Mouse (Mus musculus): ENCODE data around the gene Clrn3. TPM values are rescaled to one million over a fixed set of nuclear protein-coding genes. Genes with fewer than 3 reads are reported as not detected.
A peak's percentile ranks its signal among the peaks of the same experiment; 100 is the strongest.

The Clrn3 gene
- polyA plus RNA-seq, 1 experiment from 2014 or later, result 0.05 TPM

DNA sequence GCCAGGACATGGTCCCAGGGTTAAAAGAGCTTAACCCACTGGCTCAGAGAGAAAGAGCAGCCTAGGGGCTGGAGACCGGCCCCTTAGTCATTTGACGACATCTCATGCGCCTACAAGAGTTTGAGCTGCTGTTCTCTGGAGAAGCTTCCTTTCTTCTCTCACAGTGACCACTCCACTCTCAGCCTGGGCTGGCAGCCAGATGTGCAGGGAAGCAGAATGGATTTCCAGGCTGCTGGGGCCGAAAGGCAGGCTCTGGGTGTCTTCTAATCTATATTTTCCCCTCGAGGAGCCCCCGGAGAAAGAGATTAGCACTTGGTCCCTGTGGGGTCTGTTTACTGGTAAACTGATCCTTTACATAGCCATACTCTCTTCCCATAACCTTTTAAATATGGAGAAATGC, 44.7 kb downstream of the Clrn3 start:
- Histone ChIP-seq H3K27me3 (peaks cover 42% of the 10 kb centered on the region), H3K36me3 (no peaks in the 10 kb centered on the region), H3K4me3 (no peak overlapping the region), H3K27ac (no peak overlapping the region), H3K4me1 (replicated peaks) (peaks cover 36% of the 10 kb centered on the region), H3K9me3 (no peaks in the 10 kb centered on the region), H3K9ac (no peak overlapping the region), H3K4me2 (no peak overlapping the region)
- no peak for ATAC-seq (ENCODE audit: low FRiP score)
- 56% methylated on average over 6 of the region's 6 CpGs for WGBS

DNA sequence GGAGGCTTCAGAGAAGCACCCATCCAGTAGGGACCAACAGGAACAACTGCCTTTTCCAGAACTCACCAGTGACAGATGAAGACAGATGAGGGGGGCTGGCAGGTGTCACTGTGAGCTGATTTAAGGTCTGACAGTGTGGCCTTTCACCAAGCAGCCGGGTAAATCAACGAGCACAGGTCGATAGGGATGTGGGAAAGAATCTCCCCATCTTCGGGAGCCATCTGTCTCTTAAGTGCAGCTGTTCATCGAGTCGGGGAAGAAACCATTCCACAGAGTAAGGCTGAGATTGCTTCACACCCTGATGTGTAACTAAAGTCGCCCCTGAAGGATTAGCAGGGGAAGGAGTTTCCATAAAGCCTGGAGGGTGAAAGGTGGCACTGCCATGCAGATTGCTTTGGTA, 47.3 kb downstream of the Clrn3 start:
- H3K4me2 ChIP-seq, result no peak overlapping the region
- H3K27me3 ChIP-seq, result peaks cover 39% of the 10 kb centered on the region
- peaks cover 25% of the 10 kb centered on the region for H3K4me1 ChIP-seq (replicated peaks)
- no peak for ATAC-seq (ENCODE audit: low FRiP score)
- 63% methylated on average over 7 of the region's 7 CpGs for WGBS
- H3K9ac ChIP-seq, result no peak overlapping the region
- no peak overlapping the region for H3K27ac ChIP-seq
- no peaks in the 10 kb centered on the region for H3K9me3 ChIP-seq
- H3K36me3 ChIP-seq, result no peaks in the 10 kb centered on the region
- H3K4me3 ChIP-seq, result no peak overlapping the region

DNA sequence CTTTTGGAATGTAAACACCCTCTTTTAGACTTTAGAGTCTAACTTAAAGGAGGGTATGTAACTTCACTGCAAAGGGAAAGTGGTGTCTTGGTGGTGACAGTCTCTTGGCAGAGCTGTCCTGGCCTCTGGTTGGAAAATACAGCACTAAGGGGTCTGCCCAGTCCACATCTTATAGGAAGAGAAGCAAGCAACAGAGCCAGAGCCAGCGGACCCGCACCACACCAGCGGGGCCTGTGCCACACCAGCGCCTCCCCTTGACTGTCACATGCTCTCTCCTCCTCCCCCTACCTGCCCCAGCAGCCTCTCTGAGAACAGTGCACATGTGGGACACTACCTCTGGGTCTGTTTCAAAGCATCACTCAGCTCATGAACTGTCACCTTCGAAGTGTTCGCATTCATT, 48.5 kb downstream of the Clrn3 start:
- Histone ChIP-seq H3K27ac (no peak overlapping the region), H3K9me3 (no peaks in the 10 kb centered on the region), H3K27me3 (peaks cover 42% of the 10 kb centered on the region), H3K9ac (no peak overlapping the region), H3K4me2 (no peak overlapping the region; the same call in 1 of the 2 replicates), H3K4me1 (replicated peaks) (peaks cover 13% of the 10 kb centered on the region), H3K4me3 (no peak overlapping the region), H3K36me3 (no peaks in the 10 kb centered on the region)
- ATAC-seq (ENCODE audit: low FRiP score), result no peak
- 74% methylated on average over 6 of the region's 6 CpGs for WGBS

DNA sequence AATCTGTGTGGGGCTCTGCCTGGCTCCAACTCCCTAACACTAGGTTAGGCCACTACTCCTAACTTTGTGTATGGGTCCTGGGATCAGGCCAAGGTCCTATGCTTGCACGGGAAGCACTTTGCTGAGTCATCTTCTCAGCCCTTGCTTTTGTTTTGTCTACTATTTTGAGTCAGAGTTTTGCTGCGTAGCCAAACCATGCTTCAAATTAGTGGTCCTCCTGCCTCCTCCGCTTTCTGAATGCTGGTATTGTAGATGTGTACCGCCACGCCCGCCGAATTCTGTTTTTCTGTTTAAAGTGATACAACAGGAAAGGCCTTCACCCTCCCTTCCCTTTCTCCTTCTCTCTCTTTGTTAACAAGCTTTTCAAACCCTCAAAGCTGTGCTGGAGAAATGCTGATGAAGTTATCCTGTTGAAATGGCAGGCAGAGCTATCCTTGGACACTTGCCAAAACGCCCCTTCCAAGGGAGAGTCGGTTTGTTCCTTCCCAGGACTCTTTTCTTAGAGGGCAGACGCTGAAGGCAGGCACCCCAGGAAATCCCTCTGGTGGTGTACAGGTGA, 49.1 kb downstream of the Clrn3 start:
- Histone ChIP-seq H3K27me3 (peaks cover 38% of the 10 kb centered on the region), H3K9me3 (no peaks in the 10 kb centered on the region), H3K27ac (no peak overlapping the region), H3K4me2 (peak overlapping the region; percentile 2; the same call in 1 of the 2 replicates), H3K4me3 (no peak overlapping the region), H3K9ac (no peak overlapping the region), H3K4me1 (replicated peaks) (peaks cover 11% of the 10 kb centered on the region), H3K36me3 (no peaks in the 10 kb centered on the region)
- 22% methylated on average over 10 of the region's 10 CpGs for WGBS
- no peak for ATAC-seq (ENCODE audit: low FRiP score)

DNA sequence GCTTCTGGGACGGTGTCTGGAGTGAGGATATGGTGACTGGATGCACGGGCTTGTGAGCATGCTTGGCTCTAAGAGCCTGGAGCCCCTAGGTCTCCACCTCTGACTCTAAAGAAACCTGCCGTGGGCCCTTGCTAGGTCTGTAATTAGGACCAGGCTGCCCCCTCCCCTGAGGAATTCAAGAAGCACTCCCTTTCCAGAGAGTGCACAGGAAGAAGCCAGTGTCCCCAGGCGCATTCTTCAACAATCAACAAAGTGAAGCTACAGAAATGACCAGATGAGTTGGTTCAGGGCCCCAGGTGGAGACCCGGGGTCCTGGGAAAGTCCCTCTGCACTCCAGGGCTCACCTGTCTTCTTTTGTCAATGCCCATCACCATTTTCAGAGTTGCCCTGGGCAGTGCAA, 51.2 kb downstream of the Clrn3 start:
- no peaks in the 10 kb centered on the region for H3K9me3 ChIP-seq
- H3K9ac ChIP-seq, result no peak overlapping the region
- WGBS, result 59% methylated on average over 5 of the region's 5 CpGs
- H3K4me3 ChIP-seq, result no peak overlapping the region
- H3K27ac ChIP-seq, result no peak overlapping the region
- H3K36me3 ChIP-seq, result no peaks in the 10 kb centered on the region
- ATAC-seq (ENCODE audit: low FRiP score), result no peak
- peaks cover 11% of the 10 kb centered on the region for H3K4me1 ChIP-seq (replicated peaks)
- no peak overlapping the region for H3K4me2 ChIP-seq
- H3K27me3 ChIP-seq, result peaks cover 29% of the 10 kb centered on the region; the same call in 1 of the 2 replicates

- no peak overlapping the region for H3K27ac ChIP-seq
- peaks cover 11% of the 10 kb centered on the region for H3K4me1 ChIP-seq (replicated peaks)
- H3K4me3 ChIP-seq, result no peak overlapping the region
- ATAC-seq (ENCODE audit: low FRiP score), result no peak
- 60% methylated on average over 8 of the region's 8 CpGs for WGBS
- H3K36me3 ChIP-seq, result no peaks in the 10 kb centered on the region
- H3K4me2 ChIP-seq, result no peak overlapping the region
- peaks cover 23% of the 10 kb centered on the region; the same call in 1 of the 2 replicates for H3K27me3 ChIP-seq
- no peaks in the 10 kb centered on the region for H3K9me3 ChIP-seq
- H3K9ac ChIP-seq, result no peak overlapping the region
Measured at GRCm38 (mm10) chr7:135475981-135476380, 52.5 kb downstream of the Clrn3 start.

DNA sequence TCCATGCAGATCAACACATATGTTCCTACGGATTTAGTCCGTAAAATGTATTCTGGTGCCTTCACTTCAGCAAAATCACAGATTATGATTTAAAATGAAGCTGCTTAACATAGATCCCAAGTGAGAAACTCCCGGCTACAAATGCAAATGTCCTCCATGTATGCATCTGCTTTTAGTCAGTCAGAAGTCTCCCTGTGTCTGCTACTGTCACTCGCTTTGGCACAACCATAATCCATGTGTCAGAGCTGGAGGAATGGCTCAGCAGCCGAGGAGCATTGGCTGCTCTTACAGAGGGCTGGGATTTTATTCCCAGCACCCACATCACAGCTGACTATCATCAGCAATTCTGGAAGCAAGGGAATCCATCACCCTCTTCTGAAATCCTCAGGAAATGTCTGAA, 58.1 kb downstream of the Clrn3 start:
- Histone ChIP-seq H3K4me1 (replicated peaks) (peaks cover 22% of the 10 kb centered on the region), H3K4me2 (no peak overlapping the region), H3K9ac (no peak overlapping the region), H3K4me3 (no peak overlapping the region), H3K36me3 (no peaks in the 10 kb centered on the region), H3K9me3 (no peaks in the 10 kb centered on the region), H3K27ac (no peak overlapping the region), H3K27me3 (0 out of 2 replicates have a peak, but pooled peaks cover 6% of the 10 kb centered on the region)
- no peak for ATAC-seq (ENCODE audit: low FRiP score)
- 90% methylated on average over 5 of the region's 5 CpGs for WGBS

DNA sequence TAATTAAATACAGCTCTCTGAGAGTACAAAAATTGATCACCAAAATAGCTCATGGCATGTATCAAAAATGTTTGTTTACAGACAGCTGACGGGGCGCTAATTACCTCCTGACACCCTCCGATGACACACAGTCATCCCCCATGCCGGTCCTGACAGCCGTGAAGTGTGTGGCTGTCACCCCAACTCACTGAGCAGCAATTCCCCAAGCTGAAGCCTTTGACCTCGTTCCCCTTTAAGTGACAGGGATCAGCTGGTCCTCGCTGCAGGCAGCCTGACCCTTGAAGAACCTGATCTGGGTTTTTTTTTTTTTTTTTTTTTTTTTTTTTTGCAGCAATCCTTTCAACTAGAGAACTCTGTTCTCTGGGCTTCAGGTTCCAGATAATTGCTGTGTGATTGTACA, 59.8 kb downstream of the Clrn3 start:
- ATAC-seq (ENCODE audit: low FRiP score), result no peak
- no peaks in the 10 kb centered on the region for H3K9me3 ChIP-seq
- 0 out of 2 replicates have a peak, but pooled peaks cover 6% of the 10 kb centered on the region for H3K27me3 ChIP-seq
- 39% methylated on average over 7 of the region's 7 CpGs for WGBS
- no peak overlapping the region for H3K9ac ChIP-seq
- H3K27ac ChIP-seq, result no peak overlapping the region
- peaks cover 30% of the 10 kb centered on the region for H3K4me1 ChIP-seq (replicated peaks)
- H3K36me3 ChIP-seq, result no peaks in the 10 kb centered on the region
- no peak overlapping the region for H3K4me2 ChIP-seq
- no peak overlapping the region for H3K4me3 ChIP-seq

DNA sequence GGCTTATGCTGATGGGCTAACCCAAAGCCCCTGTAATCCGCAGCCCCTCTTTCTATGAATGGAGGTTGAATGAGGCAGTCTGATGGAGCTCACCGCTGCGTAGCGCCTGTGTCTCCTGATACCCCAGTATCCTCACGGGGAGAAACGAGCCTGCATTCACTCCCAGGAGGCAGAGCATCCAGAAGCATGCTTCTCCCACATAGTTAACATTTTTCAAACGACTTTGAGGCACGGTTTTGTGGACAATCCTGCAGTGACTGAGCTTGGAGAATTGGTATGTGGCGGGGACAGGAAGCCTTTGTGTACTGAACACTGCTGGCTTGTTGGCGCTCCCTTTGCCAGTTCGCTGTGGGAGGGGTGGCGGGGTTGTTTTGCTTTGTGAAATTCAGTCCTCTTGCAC, 63.2 kb downstream of the Clrn3 start:
- Histone ChIP-seq H3K9ac (peak overlapping the region; percentile 53; the same call in 1 of the 2 replicates), H3K9me3 (no peaks in the 10 kb centered on the region), H3K36me3 (no peaks in the 10 kb centered on the region), H3K27ac (peak overlapping the region; percentile 58; the same call in 1 of the 2 replicates), H3K4me2 (peak overlapping the region; percentile 42), H3K4me3 (peak overlapping the region; percentile 20), H3K27me3 (0 out of 2 replicates have a peak, but pooled peaks cover 2% of the 10 kb centered on the region), H3K4me1 (replicated peaks) (peaks cover 30% of the 10 kb centered on the region)
- WGBS, result 10% methylated on average over 12 of the region's 12 CpGs
- ATAC-seq (ENCODE audit: low FRiP score), result peak; percentile 63; the same call in 1 of the 2 replicates

DNA sequence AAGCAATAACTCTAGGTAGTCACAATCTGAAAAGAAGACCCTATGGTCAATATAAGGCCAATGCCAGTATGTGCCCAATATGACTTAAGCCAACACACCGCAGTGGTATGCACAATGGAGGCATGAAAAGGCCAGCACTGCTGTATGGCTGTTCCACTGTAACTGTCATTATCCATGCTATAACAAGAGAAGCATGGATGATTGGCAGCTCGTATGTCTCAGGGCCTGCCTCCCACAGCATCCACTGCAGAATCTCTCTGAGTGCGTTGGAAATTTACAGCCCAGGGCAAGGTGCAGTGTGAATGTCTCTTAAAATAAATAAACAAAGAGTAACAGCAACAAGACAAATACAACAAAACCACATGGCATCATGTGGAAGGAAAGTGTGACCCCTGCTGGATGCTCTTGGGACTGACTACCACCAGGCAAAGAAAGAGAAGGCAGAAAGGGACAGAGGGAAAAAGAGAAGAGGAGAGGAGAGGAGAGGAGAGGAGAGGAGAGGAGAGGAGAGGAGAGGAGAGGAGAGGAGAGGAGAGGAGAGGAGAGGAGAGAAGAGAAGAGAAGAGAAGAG, 63.7 kb downstream of the Clrn3 start:
- H3K4me1 ChIP-seq (replicated peaks), result peaks cover 30% of the 10 kb centered on the region
- H3K9me3 ChIP-seq, result no peaks in the 10 kb centered on the region
- H3K4me2 ChIP-seq, result no peak overlapping the region
- H3K36me3 ChIP-seq, result no peaks in the 10 kb centered on the region
- H3K9ac ChIP-seq, result no peak overlapping the region
- 0 out of 2 replicates have a peak, but pooled peaks cover 2% of the 10 kb centered on the region for H3K27me3 ChIP-seq
- WGBS, result 38% methylated on average over 3 of the region's 3 CpGs
- H3K27ac ChIP-seq, result peak overlapping the region; percentile 60
- no peak overlapping the region for H3K4me3 ChIP-seq
- ATAC-seq (ENCODE audit: low FRiP score), result peak; percentile 76

MicroRNAs within 50 kb of the gene (microRNA counts, 519-probe panel; counts per million panel counts)
- 51.3 counts per million for microRNA mmu-miR-1962

Small RNAs within 50 kb of the gene (microRNA-seq; reads per million reads assigned to microRNA genes)
- not detected for gene Mir1962

Other genes with a start within 250 kb of the Clrn3 start
- gene Foxi2, start 118.3 kb downstream of the Clrn3 start, polyA plus RNA-seq (2015; fragmentation: Nextera tagmentation; extraction: Ambion mirVana), result not detected in 2 replicates
- 4.1 and 4.4 TPM in 2 replicates for gene Ptpre, start 8.8 kb upstream of the Clrn3 start, polyA plus RNA-seq (2015; fragmentation: Nextera tagmentation; extraction: Ambion mirVana)
- gene Mki67, start 187.7 kb upstream of the Clrn3 start, polyA plus RNA-seq (2015; fragmentation: Nextera tagmentation; extraction: Ambion mirVana), result 8.1 and 10.2 TPM in 2 replicates